Mouse (Mus musculus): ENCODE measurements at regions not wholly inside any gene's neighbourhood (a gene's known extent, or its start where the extent isn't known, plus 50 kb on each side); places are given as distances from the start of the nearest gene placed in this dataset.

DNA sequence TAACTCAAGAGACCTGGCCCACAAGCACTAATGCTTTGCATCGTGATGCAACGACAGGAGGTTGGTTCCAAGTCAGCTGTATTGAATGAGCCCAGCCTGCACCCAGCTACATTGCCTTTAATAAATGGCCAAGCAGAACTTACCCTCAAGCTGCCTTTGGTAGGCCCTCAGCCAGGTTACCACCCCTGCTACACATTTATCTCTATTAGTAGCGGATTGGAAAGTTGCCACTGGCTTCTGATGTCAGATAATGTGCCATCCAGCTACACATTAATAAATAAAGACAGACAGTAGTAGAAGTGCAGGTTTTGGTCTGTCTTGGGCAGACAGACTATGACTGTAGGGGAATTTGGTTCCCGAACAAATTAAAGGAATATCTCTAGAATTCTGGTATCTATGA lies 82.0 kb upstream of the 4930583I09Rik start:
- no peak for DNase-seq (ENCODE audit: extremely low spot score, low read depth, low spot score)

- DNase-seq (ENCODE audit: extremely low spot score, low read depth, low spot score): no peak
These were observed 80.8 kb upstream of the 4930583I09Rik start for GRCm38 (mm10) chr17:64916657-64917056.

DNA sequence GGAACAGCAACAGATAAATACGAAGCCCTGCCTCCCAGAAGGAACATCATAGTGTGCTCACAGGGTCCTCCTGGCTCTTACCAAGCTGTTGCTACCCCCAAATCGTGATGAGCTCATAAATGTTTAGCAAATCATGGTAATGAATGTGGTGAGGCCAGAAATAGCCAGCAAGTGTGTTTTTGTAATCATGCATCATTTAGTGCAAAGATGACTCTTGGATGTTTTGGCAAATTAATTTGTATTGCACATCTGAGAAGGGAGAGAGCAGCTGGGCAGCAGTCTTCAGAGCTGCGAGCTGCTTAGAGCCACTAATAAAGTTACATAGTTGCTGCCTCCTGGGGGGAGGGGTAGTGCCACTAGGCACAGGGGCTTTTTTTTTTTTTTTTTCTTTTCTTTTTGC lies 79.8 kb upstream of the 4930583I09Rik start:
- no peak for DNase-seq (ENCODE audit: extremely low spot score, low read depth, low spot score)

DNA sequence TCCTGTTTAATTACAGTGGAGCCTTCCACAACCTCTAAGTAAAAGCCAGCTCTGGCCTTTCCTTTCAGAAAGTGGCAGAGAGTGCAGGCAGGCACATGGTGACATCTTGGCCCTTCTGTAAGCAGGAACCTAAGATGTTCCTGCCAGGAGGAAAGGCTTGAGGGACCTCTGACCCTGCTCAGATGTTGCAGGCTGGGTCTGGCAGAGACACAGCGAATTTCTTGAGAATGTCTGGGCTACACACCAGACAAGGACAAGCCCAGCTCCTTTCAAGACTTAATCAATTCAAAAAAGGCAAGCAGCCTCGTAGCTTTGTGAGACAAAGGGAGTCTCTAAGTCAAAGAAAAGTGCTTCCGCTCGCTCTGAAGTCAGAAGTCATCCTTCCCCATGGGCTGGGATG lies 79.2 kb upstream of the 4930583I09Rik start:
- DNase-seq (ENCODE audit: extremely low spot score, low read depth, low spot score): no peak

DNA sequence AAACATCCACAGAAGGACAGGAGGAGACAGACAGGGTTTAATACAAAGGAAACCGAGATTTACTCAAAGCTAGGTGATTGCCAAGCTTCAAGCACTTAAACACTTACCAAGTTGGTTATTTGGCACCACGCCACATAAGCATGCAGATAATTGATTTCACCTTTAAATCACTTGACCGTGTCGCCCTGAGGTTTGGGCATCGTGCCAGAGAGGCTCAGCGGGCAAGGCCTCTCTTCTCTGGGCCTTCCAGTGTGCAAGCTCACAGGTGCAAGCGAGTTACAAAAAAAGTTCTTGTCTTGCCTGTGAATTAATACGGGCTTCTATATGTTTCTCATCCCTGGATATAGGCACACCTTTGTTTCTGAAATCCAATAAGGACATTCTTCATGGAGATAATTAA lies 78.4 kb upstream of the 4930583I09Rik start:
- no peak for DNase-seq (ENCODE audit: extremely low spot score, low read depth, low spot score)

- DNase-seq (ENCODE audit: extremely low spot score, low read depth, low spot score): no peak
These were observed 72.8 kb upstream of the 4930583I09Rik start for GRCm38 (mm10) chr17:64908671-64909070.

GRCm38 (mm10) chr17:64901721-64902623 lies 66.1 kb upstream of the 4930583I09Rik start:
- no peak for DNase-seq (ENCODE audit: extremely low spot score, low read depth, low spot score)

DNA sequence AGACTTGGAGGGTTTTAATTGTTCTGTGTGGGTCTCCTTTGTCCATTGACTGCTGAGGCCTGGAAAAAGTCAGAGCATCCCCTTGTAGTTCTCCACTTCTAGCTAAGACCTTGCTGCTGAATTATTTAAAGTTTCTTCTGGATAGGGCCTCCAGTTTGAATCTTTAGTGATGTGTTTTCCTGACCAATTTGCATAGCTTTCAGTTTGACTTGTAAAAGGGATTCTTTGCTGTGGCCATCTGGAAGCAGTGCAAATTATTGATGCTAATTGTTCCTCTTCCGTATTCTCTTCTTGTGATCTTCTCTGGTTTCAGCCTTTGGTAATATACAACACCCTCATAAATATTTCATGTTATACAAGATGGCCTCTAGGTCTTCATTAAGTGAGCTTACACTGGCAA lies 61.6 kb upstream of the 4930583I09Rik start:
- no peak for DNase-seq (ENCODE audit: extremely low spot score, low read depth, low spot score)

DNA sequence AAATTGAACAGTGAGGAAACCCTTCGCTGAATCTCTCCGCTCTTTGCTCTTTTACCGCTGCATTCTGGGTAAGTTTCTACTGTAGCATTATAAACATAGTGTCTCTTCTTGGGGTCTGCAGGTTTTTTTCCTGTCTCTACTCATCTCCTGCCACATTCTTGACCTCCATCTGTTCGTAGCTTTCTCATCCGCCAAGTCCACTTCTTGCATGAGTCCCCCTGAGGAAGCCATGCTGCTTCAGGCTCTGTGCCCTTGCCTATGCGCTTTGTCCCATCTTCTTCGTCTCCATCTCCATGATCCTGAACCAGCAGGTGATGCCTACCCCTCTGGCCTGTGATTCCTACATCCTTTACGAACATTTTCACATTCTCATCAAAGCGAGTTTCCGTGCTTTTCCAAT lies 60.0 kb upstream of the 4930583I09Rik start:
- no peak for DNase-seq (ENCODE audit: extremely low spot score, low read depth, low spot score)

DNA sequence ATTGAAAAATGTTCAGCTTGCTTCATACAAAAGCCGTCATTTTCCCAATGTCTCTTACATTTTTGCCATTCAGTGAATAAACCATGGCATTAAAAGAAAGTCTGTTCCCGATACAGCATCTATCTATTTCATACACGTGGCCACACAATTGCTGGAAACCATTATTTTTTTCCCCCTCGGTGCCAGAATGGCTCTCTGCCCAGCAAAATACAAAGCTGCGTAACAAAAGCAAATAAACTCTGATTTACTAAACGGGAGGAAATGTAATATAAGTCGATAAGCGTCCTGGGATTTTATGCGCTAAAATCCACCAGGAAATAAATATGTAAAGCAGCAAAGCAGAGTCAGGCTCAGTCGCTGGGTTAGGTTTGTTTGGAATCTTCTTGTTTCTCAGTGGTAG lies 59.6 kb upstream of the 4930583I09Rik start:
- DNase-seq (ENCODE audit: extremely low spot score, low read depth, low spot score): no peak

- no peak for DNase-seq (ENCODE audit: extremely low spot score, low read depth, low spot score)
These were observed 57.5 kb upstream of the 4930583I09Rik start for GRCm38 (mm10) chr17:64893182-64893902.

Measured in hindlimb bud, embryonic 11.5 days (tissue).